Mouse (Mus musculus): ENCODE results near the gene Bean1. TPM values are rescaled to one million over a fixed set of nuclear protein-coding genes. Genes with fewer than 3 reads are reported as not detected.

Bean1 gene
- 32.5 and 33.3 TPM in 2 replicates for total RNA-seq (2014; rRNA removed)
- 8.3 and 9.2 TPM in 2 replicates for polyA plus RNA-seq (2015; fragmentation: Nextera tagmentation; extraction: Ambion mirVana)

DNA sequence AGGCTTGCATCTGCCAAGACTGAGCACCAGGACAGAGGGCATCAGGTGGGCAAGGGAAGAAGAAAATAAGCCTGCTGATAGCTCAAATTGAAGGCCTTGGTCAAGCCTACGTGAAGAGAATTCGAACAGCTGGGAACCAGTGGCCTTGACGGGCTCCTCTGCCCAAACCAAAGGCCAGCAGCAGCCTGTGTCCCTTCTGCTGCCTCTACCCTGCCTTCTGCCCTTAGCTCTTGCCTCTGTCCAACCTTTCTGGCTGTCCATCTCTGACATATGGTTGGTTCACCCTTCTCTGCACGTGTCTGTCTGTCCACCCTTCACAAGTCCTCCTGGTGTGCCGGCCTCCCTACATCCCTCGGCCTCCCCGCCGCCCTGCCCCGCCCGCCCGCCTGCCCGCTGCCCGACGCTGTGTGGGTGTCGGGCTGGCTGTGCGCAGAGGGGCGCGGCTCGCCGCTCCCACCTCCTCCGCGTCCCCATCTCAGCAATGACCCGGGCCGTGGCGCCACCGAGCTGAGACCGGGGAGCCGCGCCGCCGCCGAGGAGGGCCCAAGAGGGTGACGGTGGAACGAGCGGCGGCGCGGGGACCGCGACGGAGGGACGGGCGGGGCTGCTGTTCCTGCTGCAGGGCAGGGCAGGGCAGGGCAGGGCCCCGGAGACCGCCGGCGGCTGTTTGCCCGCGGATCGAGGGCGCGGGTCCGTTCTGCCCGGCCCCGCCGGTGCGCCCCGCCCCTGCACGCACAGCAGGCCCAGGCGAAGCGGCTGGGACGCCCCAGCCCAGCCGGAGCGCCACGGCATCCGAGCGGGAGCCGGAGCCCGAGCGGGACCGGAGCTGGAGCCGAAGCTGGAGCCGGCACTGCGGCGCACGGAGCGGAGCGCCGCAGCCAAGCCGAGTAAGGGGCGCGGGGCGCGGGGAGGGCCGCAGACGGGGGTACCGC lies at the start of gene Bean1:
Gene Bean1, plus strand, starts transcription at position 325 of the 932 bp plus-strand sequence.
- Histone ChIP-seq H3K4me3 (ENCODE audit: low read length) (peak within 1 kb of the TSS; percentile 67), H3K27me3 (ENCODE audit: insufficient read depth, low read length) (no peaks in the 10 kb centered on the region), H3K9ac (replicated peaks; ENCODE audit: low read length) (peak within 1 kb of the TSS; percentile 90), H3K4me1 (ENCODE audit: insufficient read depth, low read length) (no peaks in the 10 kb centered on the region; the same call in 1 of the 2 replicates), H3K4me2 (ENCODE audit: low read depth, low read length) (peak within 1 kb of the TSS; percentile 92), H3K36me3 (ENCODE audit: insufficient read depth, low read length) (no peaks in the 10 kb centered on the region), H3K9me3 (ENCODE audit: low read length) (no peaks in the 10 kb centered on the region), H3K27ac (peak within 1 kb of the TSS; percentile 51)
- no peak for TF ChIP-seq CTCF (IDR thresholded peaks at IDR 0.05; ENCODE audit: low read depth)
- peak; percentile 54 for DNase-seq (ENCODE audit: low spot score)
- ATAC-seq, result peak; percentile 81
- WGBS, result 1% methylated on average over 53 of the region's 87 CpGs

DNA sequence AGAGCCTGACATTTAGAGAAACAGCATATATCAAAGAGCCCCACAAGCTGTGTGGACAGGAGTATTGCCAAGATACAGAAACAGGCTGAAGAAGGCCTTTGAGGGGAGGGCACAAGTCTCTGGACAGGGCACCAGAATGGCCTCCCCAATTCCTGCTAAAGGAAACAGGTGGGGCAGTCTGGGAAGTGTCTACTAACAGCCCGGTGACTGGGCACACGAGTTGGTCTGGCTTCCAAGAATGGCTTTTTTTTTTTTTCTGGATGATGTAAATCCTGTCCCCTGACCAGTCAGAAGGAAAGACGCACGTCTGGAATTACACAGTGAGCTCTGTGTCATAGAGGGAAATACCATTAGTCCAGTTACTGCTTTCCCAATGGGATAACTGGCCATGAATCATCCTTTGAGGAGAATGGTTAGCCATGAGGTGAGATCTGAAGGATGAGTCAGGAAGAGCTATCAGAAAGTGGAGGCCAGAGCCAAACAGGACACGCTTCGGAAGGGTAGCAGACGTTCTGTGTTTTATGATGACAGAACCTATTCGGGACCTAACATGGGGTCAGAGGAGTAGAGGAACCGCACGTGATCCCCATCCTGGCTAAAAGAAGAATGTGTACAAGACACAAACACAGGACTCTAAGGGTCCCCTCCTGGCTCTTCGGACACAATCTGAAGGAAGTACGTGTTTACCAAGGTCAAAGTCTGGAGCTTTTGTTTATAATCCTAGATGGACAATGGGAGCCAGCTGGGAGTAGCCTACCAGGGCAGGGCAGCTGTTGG lies 48.4 kb upstream of the Bean1 start:
- 86% methylated on average over 12 of the region's 12 CpGs for WGBS
- DNase-seq (ENCODE audit: low spot score) (no peak), ATAC-seq (no peak)
- TF ChIP-seq CTCF (IDR thresholded peaks at IDR 0.05; ENCODE audit: low read depth), result no peak
- Histone ChIP-seq H3K4me1 (ENCODE audit: insufficient read depth, low read length) (no peaks in the 10 kb centered on the region), H3K36me3 (ENCODE audit: insufficient read depth, low read length) (no peaks in the 10 kb centered on the region), H3K27me3 (ENCODE audit: insufficient read depth, low read length) (no peaks in the 10 kb centered on the region), H3K4me3 (ENCODE audit: low read length) (no peak overlapping the region), H3K9ac (replicated peaks; ENCODE audit: low read length) (no peak overlapping the region), H3K9me3 (ENCODE audit: low read length) (no peaks in the 10 kb centered on the region), H3K27ac (no peak overlapping the region), H3K4me2 (ENCODE audit: low read depth, low read length) (no peak overlapping the region)

DNA sequence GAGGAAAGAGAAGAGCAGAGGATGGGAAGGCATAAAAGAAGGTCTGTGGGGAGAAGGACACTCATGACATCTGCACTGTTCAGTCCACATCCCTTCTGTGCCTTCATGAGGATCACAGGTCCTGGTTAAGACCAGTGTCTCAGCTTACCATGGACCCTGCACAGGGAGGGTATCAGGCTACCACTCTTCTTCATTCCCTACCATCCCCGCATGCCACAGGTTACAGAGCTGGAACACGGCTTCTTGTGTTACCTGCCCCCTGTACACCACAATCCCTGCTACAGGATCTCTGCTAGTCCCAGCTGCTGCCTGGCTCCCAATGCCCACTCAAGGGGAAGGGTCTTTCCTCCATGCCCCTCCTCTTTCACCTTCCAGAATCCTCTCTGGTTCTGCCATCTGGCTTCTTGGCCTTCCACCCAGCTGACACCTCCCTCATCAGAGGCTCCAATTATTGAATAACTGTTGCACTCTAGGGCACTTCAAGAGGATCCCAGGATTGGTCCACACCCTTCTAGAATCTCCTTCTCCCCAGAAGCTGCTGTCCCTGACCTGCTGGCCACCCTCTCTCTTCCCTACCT lies 47.1 kb upstream of the Bean1 start:
- Histone ChIP-seq H3K36me3 (ENCODE audit: insufficient read depth, low read length) (no peaks in the 10 kb centered on the region), H3K9ac (replicated peaks; ENCODE audit: low read length) (no peak overlapping the region), H3K27ac (no peak overlapping the region), H3K27me3 (ENCODE audit: insufficient read depth, low read length) (no peaks in the 10 kb centered on the region), H3K9me3 (ENCODE audit: low read length) (no peaks in the 10 kb centered on the region), H3K4me3 (ENCODE audit: low read length) (no peak overlapping the region), H3K4me2 (ENCODE audit: low read depth, low read length) (no peak overlapping the region), H3K4me1 (ENCODE audit: insufficient read depth, low read length) (no peaks in the 10 kb centered on the region)
- ATAC-seq, result peak; percentile 51; the same call in 1 of the 2 replicates
- peak; percentile 20 for DNase-seq (ENCODE audit: low spot score)
- WGBS, result 89% methylated on average over 2 of the region's 2 CpGs
- no peak for TF ChIP-seq CTCF (IDR thresholded peaks at IDR 0.05; ENCODE audit: low read depth)

DNA sequence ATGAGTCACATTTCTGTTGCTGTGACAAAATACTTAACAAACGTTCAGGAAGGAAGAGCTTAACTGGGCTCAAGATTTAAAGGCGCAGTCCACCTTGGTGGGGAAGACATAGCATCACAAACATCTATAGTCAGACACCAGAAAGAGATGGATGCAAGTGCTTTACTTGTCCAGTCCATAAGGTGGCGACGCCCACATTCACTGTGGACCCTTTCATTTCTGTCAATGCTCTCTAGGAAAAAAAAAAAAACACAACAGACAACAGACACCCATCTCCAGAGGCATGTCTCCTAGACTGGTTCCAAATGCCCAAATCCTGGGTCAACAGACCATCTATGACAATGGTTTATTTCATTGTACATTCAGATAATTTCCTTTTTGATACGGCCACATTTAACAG lies 45.7 kb upstream of the Bean1 start:
- WGBS, result 82% methylated on average over 5 of the region's 5 CpGs
- H3K36me3 ChIP-seq (ENCODE audit: insufficient read depth, low read length), result no peaks in the 10 kb centered on the region
- H3K4me1 ChIP-seq (ENCODE audit: insufficient read depth, low read length), result no peaks in the 10 kb centered on the region
- H3K9me3 ChIP-seq (ENCODE audit: low read length), result no peaks in the 10 kb centered on the region
- no peaks in the 10 kb centered on the region for H3K27me3 ChIP-seq (ENCODE audit: insufficient read depth, low read length)
- no peak overlapping the region for H3K9ac ChIP-seq (replicated peaks; ENCODE audit: low read length)
- peak; percentile 9 for DNase-seq (ENCODE audit: low spot score)
- ATAC-seq, result no peak
- no peak overlapping the region for H3K4me3 ChIP-seq (ENCODE audit: low read length)
- TF ChIP-seq CTCF (IDR thresholded peaks at IDR 0.05; ENCODE audit: low read depth), result no peak
- no peak overlapping the region for H3K4me2 ChIP-seq (ENCODE audit: low read depth, low read length)
- H3K27ac ChIP-seq, result no peak overlapping the region

DNA sequence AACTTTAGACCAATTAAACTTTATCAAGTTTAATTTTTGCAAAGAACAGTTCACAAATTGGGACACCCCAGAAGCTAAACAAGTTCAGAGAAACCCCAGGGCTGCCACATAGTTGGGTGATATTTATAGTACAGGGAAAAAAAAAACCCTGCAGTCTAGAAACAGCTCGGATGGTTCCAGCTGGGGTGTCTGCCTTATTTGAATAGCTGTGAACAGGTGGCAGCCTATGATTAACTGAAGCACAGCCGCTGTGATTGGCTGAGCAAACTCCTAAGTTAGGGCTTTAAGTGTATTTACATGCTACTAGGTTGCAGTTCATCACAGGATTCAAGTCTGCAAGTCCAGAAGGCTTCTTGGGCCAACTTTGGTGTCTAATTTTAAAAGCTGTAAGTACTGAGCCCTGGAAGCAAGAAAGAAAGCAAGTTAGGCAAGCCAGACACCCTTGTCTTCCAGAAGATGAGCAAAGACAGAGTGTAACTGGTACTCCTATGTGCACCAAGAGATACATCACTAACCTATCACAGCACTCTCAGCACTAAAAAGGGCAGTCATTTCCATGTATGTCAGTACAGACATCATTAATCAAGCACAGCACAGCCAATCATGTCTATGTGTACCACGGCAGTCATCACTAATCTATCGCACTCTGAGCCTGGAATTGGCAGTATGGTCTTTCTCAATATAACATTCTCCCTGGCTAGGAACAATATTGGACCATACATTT lies 42.9 kb upstream of the Bean1 start:
- ATAC-seq (no peak), DNase-seq (ENCODE audit: low spot score) (no peak)
- H3K4me3 ChIP-seq (ENCODE audit: low read length), result no peak overlapping the region
- no peak for TF ChIP-seq CTCF (IDR thresholded peaks at IDR 0.05; ENCODE audit: low read depth)
- 67% methylated on average over 4 of the region's 4 CpGs for WGBS
- no peak overlapping the region for H3K27ac ChIP-seq
- H3K9ac ChIP-seq (replicated peaks; ENCODE audit: low read length), result no peak overlapping the region
- H3K27me3 ChIP-seq (ENCODE audit: insufficient read depth, low read length), result no peaks in the 10 kb centered on the region
- no peaks in the 10 kb centered on the region for H3K36me3 ChIP-seq (ENCODE audit: insufficient read depth, low read length)
- H3K4me1 ChIP-seq (ENCODE audit: insufficient read depth, low read length), result no peaks in the 10 kb centered on the region
- no peaks in the 10 kb centered on the region for H3K9me3 ChIP-seq (ENCODE audit: low read length)
- no peak overlapping the region for H3K4me2 ChIP-seq (ENCODE audit: low read depth, low read length)

DNA sequence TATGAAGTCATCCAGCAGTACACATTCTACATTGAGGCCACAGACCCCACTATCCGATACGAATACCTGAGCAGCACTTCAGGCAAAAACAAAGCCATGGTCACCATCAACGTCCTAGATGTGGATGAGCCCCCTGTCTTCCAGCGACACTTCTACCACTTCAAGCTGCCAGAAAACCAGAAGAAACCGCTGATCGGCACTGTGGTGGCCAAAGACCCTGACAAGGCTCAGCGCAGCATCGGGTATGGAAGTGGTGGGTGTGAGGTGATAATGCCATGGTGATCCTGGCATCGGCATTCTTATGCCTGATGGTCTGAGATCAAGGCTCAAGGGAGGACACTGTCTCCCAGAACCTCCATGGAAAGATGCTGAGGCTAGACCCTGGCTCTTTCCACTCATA lies 39.3 kb upstream of the Bean1 start:
- Histone ChIP-seq H3K27ac (no peak overlapping the region), H3K9ac (replicated peaks; ENCODE audit: low read length) (no peak overlapping the region), H3K4me3 (ENCODE audit: low read length) (no peak overlapping the region), H3K27me3 (ENCODE audit: insufficient read depth, low read length) (no peaks in the 10 kb centered on the region), H3K36me3 (ENCODE audit: insufficient read depth, low read length) (no peaks in the 10 kb centered on the region), H3K4me2 (ENCODE audit: low read depth, low read length) (no peak overlapping the region), H3K9me3 (ENCODE audit: low read length) (no peaks in the 10 kb centered on the region), H3K4me1 (ENCODE audit: insufficient read depth, low read length) (no peaks in the 10 kb centered on the region)
- DNase-seq (ENCODE audit: low spot score) (no peak), ATAC-seq (no peak)
- WGBS, result 94% methylated on average over 9 of the region's 9 CpGs
- no peak for TF ChIP-seq CTCF (IDR thresholded peaks at IDR 0.05; ENCODE audit: low read depth)
